Mouse (Mus musculus) bone marrow macrophage, adult 2 months (primary cell): ENCODE results near the gene Fitm1.

Source experiments
- CTCF ChIP-seq: IDR thresholded peaks from 2 replicates; pipeline ENCODE4 v1.5.1; 2012; ENCODE audit warnings: low read depth, mild to moderate bottlenecking, low read length, moderate library complexity
- POLR2A ChIP-seq: IDR thresholded peaks from 2 replicates; pipeline ENCODE4 v1.6.1; 2012; ENCODE audit warnings: mild to moderate bottlenecking, low read depth, low read length, borderline replicate concordance

- TF ChIP-seq POLR2A, result no peak
- TF ChIP-seq CTCF, result no peak
Measured at GRCm38 (mm10) chr14:55578668-55579269, 3.4 kb downstream of the Fitm1 start.
